Mouse (Mus musculus) forebrain, embryonic 14.5 days (tissue): ENCODE measurements around the gene Setd1a. TPM values are rescaled to one million over a fixed set of nuclear protein-coding genes. Genes with fewer than 3 reads are reported as not detected.

Experiments
- ATAC-seq: fragments of 200-750 bp; cut with Nextera tagmentation; 2 replicates; pipeline ENCODE4 v1.8.0; 2017; ENCODE audit warnings: mild to moderate bottlenecking, moderate library complexity
- DNase-seq: peaks from one replicate; pipeline ENCODE4 v3.0.0-alpha.2; 2015; ENCODE audit warnings: low spot score
- H3K27ac ChIP-seq: fragments of 300-500 bp; sonication (generic); 2 replicates; pipeline ENCODE4 v1.5.1; 2014; ENCODE audit warnings: low read depth, mild to moderate bottlenecking, control low read depth, low read length, moderate library complexity
- H3K27me3 ChIP-seq: fragments of 300-500 bp; sonication (generic); replicated peaks from 2 replicates; pipeline ENCODE4 v1.6.1; 2014; ENCODE audit warnings: low read length, control low read depth, mixed read lengths; ENCODE audit not compliant: control insufficient read depth, insufficient read depth
- H3K36me3 ChIP-seq: fragments of 300-500 bp; sonication (generic); 2 replicates; pipeline ENCODE4 v1.6.1; 2014; ENCODE audit warnings: low read length, control low read depth; ENCODE audit not compliant: control insufficient read depth, insufficient read depth
- H3K4me1 ChIP-seq: fragments of 300-500 bp; sonication (generic); 2 replicates; pipeline ENCODE4 v1.6.1; 2014; ENCODE audit warnings: antibody characterized with exemption, low read length, control low read depth; ENCODE audit not compliant: control insufficient read depth, insufficient read depth
- H3K4me2 ChIP-seq: fragments of 300-500 bp; sonication (generic); 2 replicates; pipeline ENCODE4 v1.6.1; 2014; ENCODE audit warnings: mild to moderate bottlenecking, control low read depth, low read length
- H3K4me3 ChIP-seq: fragments of 300-500 bp; sonication (generic); 2 replicates; pipeline ENCODE4 v1.5.1; 2014; ENCODE audit warnings: low read depth, low read length, control low read depth
- H3K9ac ChIP-seq: fragments of 300-500 bp; sonication (generic); 2 replicates; pipeline ENCODE4 v1.6.1; 2014; ENCODE audit warnings: mild to moderate bottlenecking, low read length, control low read depth, moderate library complexity
- H3K9me3 ChIP-seq: fragments of 300-500 bp; sonication (generic); replicated peaks from 2 replicates; pipeline ENCODE4 v1.6.1; 2016; ENCODE audit warnings: low read length, control low read depth, mixed read lengths; ENCODE audit not compliant: control insufficient read depth
- WGBS: fragments of 180-500 bp; shearing (Covaris S2); extraction: QIAGEN DNeasy Blood & Tissue Kit; methylation state at CpG from one replicate; pipeline ENCODE4 v1.1.7; 2014; 5-methylcytosine and 5-hydroxymethylcytosine counted together
- polyA plus RNA-seq: library from polyadenylated mRNA; unstranded; fragments of >200 nt; fragmentation: Nextera tagmentation; extraction: Ambion mirVana; gene quantifications from 2 replicates; pipeline ENCODE4 v1.2.1, GENCODE M21; 2014

Gene Setd1a
- polyA plus RNA-seq, 1 experiment from 2014 or later, result 17.0 TPM

GRCm38 (mm10) chr7:127815954-127816821 is 39.7 kb downstream of the Setd1a start:
- Histone ChIP-seq H3K4me2 (no peak overlapping the region), H3K9me3 (no peaks in the 10 kb centered on the region), H3K4me1 (no peaks in the 10 kb centered on the region), H3K9ac (no peak overlapping the region), H3K36me3 (peaks cover 27% of the 10 kb centered on the region), H3K27me3 (no peaks in the 10 kb centered on the region), H3K4me3 (no peak overlapping the region), H3K27ac (no peak overlapping the region)
- DNase-seq (no peak), ATAC-seq (no peak)
- WGBS, result 74% methylated on average over 15 of the region's 15 CpGs

- Histone ChIP-seq H3K9ac (no peak overlapping the region), H3K9me3 (no peaks in the 10 kb centered on the region), H3K27me3 (no peaks in the 10 kb centered on the region), H3K4me2 (no peak overlapping the region), H3K36me3 (peaks cover 25% of the 10 kb centered on the region), H3K4me3 (no peak overlapping the region), H3K27ac (no peak overlapping the region), H3K4me1 (no peaks in the 10 kb centered on the region)
- no peak for ATAC-seq
- no peak for DNase-seq
- WGBS, result 84% methylated on average over 7 of the region's 7 CpGs
Observed at GRCm38 (mm10) chr7:127817053-127817452, 40.6 kb downstream of the Setd1a start.

GRCm38 (mm10) chr7:127817776-127818175 is 41.3 kb downstream of the Setd1a start:
- no peak overlapping the region for H3K4me3 ChIP-seq
- no peak overlapping the region for H3K27ac ChIP-seq
- no peaks in the 10 kb centered on the region for H3K27me3 ChIP-seq
- H3K36me3 ChIP-seq, result peaks cover 18% of the 10 kb centered on the region
- 0 out of 2 replicates have a peak, but pooled peaks cover under 1% of the 10 kb centered on the region for H3K4me1 ChIP-seq
- no peak overlapping the region for H3K9ac ChIP-seq
- WGBS, result 91% methylated on average over 5 of the region's 5 CpGs
- no peak overlapping the region for H3K4me2 ChIP-seq
- H3K9me3 ChIP-seq, result no peaks in the 10 kb centered on the region
- DNase-seq (no peak), ATAC-seq (no peak)

GRCm38 (mm10) chr7:127820836-127821509 is 44.5 kb downstream of the Setd1a start:
- Histone ChIP-seq H3K9ac (no peak overlapping the region), H3K36me3 (no peaks in the 10 kb centered on the region), H3K9me3 (no peaks in the 10 kb centered on the region), H3K4me3 (no peak overlapping the region), H3K27me3 (no peaks in the 10 kb centered on the region), H3K4me2 (no peak overlapping the region), H3K27ac (no peak overlapping the region), H3K4me1 (0 out of 2 replicates have a peak, but pooled peaks cover 5% of the 10 kb centered on the region)
- 72% methylated on average over 13 of the region's 13 CpGs for WGBS
- DNase-seq, result no peak
- ATAC-seq, result no peak

- H3K4me1 ChIP-seq, result 0 out of 2 replicates have a peak, but pooled peaks cover 5% of the 10 kb centered on the region
- H3K27ac ChIP-seq, result no peak overlapping the region
- no peak for ATAC-seq
- no peak overlapping the region for H3K4me3 ChIP-seq
- no peak overlapping the region for H3K9ac ChIP-seq
- DNase-seq, result no peak
- no peaks in the 10 kb centered on the region for H3K27me3 ChIP-seq
- H3K4me2 ChIP-seq, result no peak overlapping the region
- H3K9me3 ChIP-seq, result no peaks in the 10 kb centered on the region
- 91% methylated on average over 3 of the region's 3 CpGs for WGBS
- H3K36me3 ChIP-seq, result no peaks in the 10 kb centered on the region
Observed at GRCm38 (mm10) chr7:127822494-127822893, 46.0 kb downstream of the Setd1a start.

- no peak for ATAC-seq
- Histone ChIP-seq H3K9ac (peak overlapping the region; percentile 96), H3K9me3 (no peaks in the 10 kb centered on the region), H3K4me2 (peak overlapping the region; percentile 74), H3K27me3 (no peaks in the 10 kb centered on the region), H3K27ac (peak overlapping the region; percentile 66; the same call in 1 of the 2 replicates), H3K36me3 (no peaks in the 10 kb centered on the region), H3K4me3 (peak overlapping the region; percentile 68), H3K4me1 (0 out of 2 replicates have a peak, but pooled peaks cover 5% of the 10 kb centered on the region)
- no peak for DNase-seq
- 54% methylated on average over 11 of the region's 11 CpGs for WGBS
Observed at GRCm38 (mm10) chr7:127823236-127824171, 47.0 kb downstream of the Setd1a start.

- no peaks in the 10 kb centered on the region for H3K9me3 ChIP-seq
- H3K4me2 ChIP-seq, result peak within 1 kb of the TSS; percentile 74
- 0 out of 2 replicates have a peak, but pooled peaks cover 5% of the 10 kb centered on the region for H3K4me1 ChIP-seq
- peak; percentile 92 for ATAC-seq
- H3K4me3 ChIP-seq, result peak within 1 kb of the TSS; percentile 68
- H3K36me3 ChIP-seq, result no peaks in the 10 kb centered on the region
- H3K27me3 ChIP-seq, result no peaks in the 10 kb centered on the region
- peak; percentile 85 for DNase-seq
- H3K9ac ChIP-seq, result peak within 1 kb of the TSS; percentile 96
- peak within 1 kb of the TSS; percentile 66 for H3K27ac ChIP-seq
- WGBS, result 2% methylated on average over 33 of the region's 38 CpGs
Observed at GRCm38 (mm10) chr7:127824176-127824871, 47.9 kb downstream of the Setd1a start, which contains the start of the genes Stx4a and Stx1b. Stx4a (plus strand) TSS chr7:127824294. Stx1b (minus strand) TSS chr7:127824549.

GRCm38 (mm10) chr7:127835550-127835949 is 59.1 kb downstream of the Setd1a start:
- no peak for ATAC-seq
- H3K9me3 ChIP-seq, result no peaks in the 10 kb centered on the region
- no peaks in the 10 kb centered on the region for H3K36me3 ChIP-seq
- H3K4me1 ChIP-seq, result no peaks in the 10 kb centered on the region
- H3K27me3 ChIP-seq, result no peaks in the 10 kb centered on the region
- DNase-seq, result no peak
- H3K4me2 ChIP-seq, result no peak overlapping the region
- WGBS, result 77% methylated on average over 2 of the region's 2 CpGs
- H3K4me3 ChIP-seq, result no peak overlapping the region
- no peak overlapping the region for H3K9ac ChIP-seq
- no peak overlapping the region for H3K27ac ChIP-seq
